Mouse (Mus musculus) lung, embryonic 15.5 days (tissue): Measurements from ENCODE around the gene Dpy19l3. TPM values are rescaled to one million over a fixed set of nuclear protein-coding genes. Genes with fewer than 3 reads are reported as not detected.

Source experiments
- ATAC-seq: fragments of 200-750 bp; cut with Nextera tagmentation; 2 replicates; pipeline ENCODE4 v1.8.0; 2017; ENCODE audit warnings: moderate number of reproducible peaks, borderline replicate concordance; ENCODE audit not compliant: low FRiP score, low TSS enrichment; ENCODE audit errors: extremely low read depth
- H3K27ac ChIP-seq: fragments of 300-500 bp; sonication (generic); 2 replicates; pipeline ENCODE4 v1.5.1; 2015; ENCODE audit warnings: moderate library complexity, mild to moderate bottlenecking, inconsistent platforms
- H3K27me3 ChIP-seq: fragments of 300-500 bp; sonication (generic); 2 replicates; pipeline ENCODE4 v1.6.1; 2015; ENCODE audit warnings: inconsistent platforms
- H3K36me3 ChIP-seq: fragments of 300-500 bp; sonication (generic); 2 replicates; pipeline ENCODE4 v1.6.1; 2015; ENCODE audit warnings: inconsistent platforms
- H3K4me1 ChIP-seq: fragments of 300-500 bp; sonication (generic); 2 replicates; pipeline ENCODE4 v1.6.1; 2015; ENCODE audit warnings: inconsistent platforms
- H3K4me2 ChIP-seq: fragments of 300-500 bp; sonication (generic); 2 replicates; pipeline ENCODE4 v1.6.1; 2015; ENCODE audit warnings: inconsistent platforms, mild to moderate bottlenecking, moderate library complexity
- H3K4me3 ChIP-seq: fragments of 300-500 bp; sonication (generic); 2 replicates; pipeline ENCODE4 v1.5.1; 2015; ENCODE audit warnings: mild to moderate bottlenecking, inconsistent platforms
- H3K9ac ChIP-seq: fragments of 300-500 bp; sonication (generic); 2 replicates; pipeline ENCODE4 v1.6.1; 2015; ENCODE audit warnings: inconsistent platforms
- H3K9me3 ChIP-seq: fragments of 300-500 bp; sonication (generic); 2 replicates; pipeline ENCODE4 v1.6.1; 2016; ENCODE audit warnings: inconsistent platforms
- WGBS: fragments of 180-500 bp; shearing (Covaris S2); methylation state at CpG from one replicate; pipeline ENCODE4 v1.1.7; 2015; 5-methylcytosine and 5-hydroxymethylcytosine counted together
- polyA plus RNA-seq: library from polyadenylated mRNA; unstranded; fragments of >200 nt; fragmentation: Nextera tagmentation; extraction: Ambion mirVana; gene quantifications from 2 replicates; pipeline ENCODE4 v1.2.1, GENCODE M21; 2015

Dpy19l3 gene
- polyA plus RNA-seq: 33.1 and 34.6 TPM in 2 replicates

- Histone ChIP-seq H3K4me3 (peak within 1 kb of the TSS; percentile 85), H3K4me2 (peak within 1 kb of the TSS; percentile 87), H3K4me1 (peaks cover 11% of the 10 kb centered on the region), H3K9me3 (no peaks in the 10 kb centered on the region), H3K27me3 (no peaks in the 10 kb centered on the region), H3K27ac (peak within 1 kb of the TSS; percentile 26; the same call in 1 of the 2 replicates), H3K36me3 (peaks cover 6% of the 10 kb centered on the region), H3K9ac (peak within 1 kb of the TSS; percentile 63)
- WGBS: under 1% methylated on average over 70 of the region's 70 CpGs
- peak; percentile 98 for ATAC-seq
These were observed at the start of gene Dpy19l3 for GRCm38 (mm10) chr7:35754033-35754885. Dpy19l3 (minus strand) TSS chr7:35754454.

GRCm38 (mm10) chr7:35802906-35803595 lies 48.8 kb upstream of the Dpy19l3 start, which contains the start of gene Zfp507:
Zfp507 (minus strand) TSS chr7:35803003.
- ATAC-seq: peak; percentile 95
- no peaks in the 10 kb centered on the region for H3K9me3 ChIP-seq
- peaks cover 20% of the 10 kb centered on the region for H3K36me3 ChIP-seq
- WGBS: 17% methylated on average over 25 of the region's 26 CpGs
- peak within 1 kb of the TSS; percentile 60 for H3K4me2 ChIP-seq
- H3K27me3 ChIP-seq: no peaks in the 10 kb centered on the region
- peak within 1 kb of the TSS; percentile 94 for H3K9ac ChIP-seq
- H3K27ac ChIP-seq: peak within 1 kb of the TSS; percentile 82
- peaks cover 7% of the 10 kb centered on the region; the same call in 1 of the 2 replicates for H3K4me1 ChIP-seq
- H3K4me3 ChIP-seq: peak within 1 kb of the TSS; percentile 74

- no peaks in the 10 kb centered on the region for H3K27me3 ChIP-seq
- WGBS: under 1% methylated on average over 49 of the region's 49 CpGs
- H3K36me3 ChIP-seq: peaks cover 27% of the 10 kb centered on the region
- H3K4me3 ChIP-seq: peak overlapping the region; percentile 74
- H3K27ac ChIP-seq: peak overlapping the region; percentile 82
- ATAC-seq: peak; percentile 84
- peak overlapping the region; percentile 94 for H3K9ac ChIP-seq
- peak overlapping the region; percentile 60 for H3K4me2 ChIP-seq
- H3K9me3 ChIP-seq: no peaks in the 10 kb centered on the region
- H3K4me1 ChIP-seq: peaks cover 7% of the 10 kb centered on the region; the same call in 1 of the 2 replicates
These were observed 48.1 kb upstream of the Dpy19l3 start for GRCm38 (mm10) chr7:35802201-35802905.

- Histone ChIP-seq H3K4me2 (no peak overlapping the region), H3K27me3 (no peaks in the 10 kb centered on the region), H3K4me1 (peaks cover 12% of the 10 kb centered on the region; the same call in 1 of the 2 replicates), H3K36me3 (peaks cover 74% of the 10 kb centered on the region), H3K9me3 (no peaks in the 10 kb centered on the region), H3K27ac (no peak overlapping the region), H3K4me3 (no peak overlapping the region), H3K9ac (no peak overlapping the region)
- ATAC-seq: no peak
- WGBS: 46% methylated on average over 7 of the region's 7 CpGs
These were observed 41.9 kb upstream of the Dpy19l3 start for GRCm38 (mm10) chr7:35796123-35796522.

- H3K4me2 ChIP-seq: no peak overlapping the region
- H3K4me1 ChIP-seq: peaks cover 9% of the 10 kb centered on the region; the same call in 1 of the 2 replicates
- no peaks in the 10 kb centered on the region for H3K27me3 ChIP-seq
- no peak overlapping the region for H3K9ac ChIP-seq
- no peak overlapping the region for H3K27ac ChIP-seq
- H3K4me3 ChIP-seq: no peak overlapping the region
- H3K36me3 ChIP-seq: peaks cover 79% of the 10 kb centered on the region
- no peak for ATAC-seq
- no peaks in the 10 kb centered on the region for H3K9me3 ChIP-seq
- WGBS: 58% methylated on average over 12 of the region's 12 CpGs
These were observed 40.0 kb upstream of the Dpy19l3 start for GRCm38 (mm10) chr7:35794145-35794664.

GRCm38 (mm10) chr7:35792150-35792848 lies 38.0 kb upstream of the Dpy19l3 start:
- WGBS: 78% methylated on average over 12 of the region's 12 CpGs
- Histone ChIP-seq H3K27me3 (no peaks in the 10 kb centered on the region), H3K27ac (no peak overlapping the region), H3K4me1 (peaks cover 8% of the 10 kb centered on the region; the same call in 1 of the 2 replicates), H3K36me3 (peaks cover 76% of the 10 kb centered on the region), H3K9ac (no peak overlapping the region), H3K4me2 (no peak overlapping the region), H3K9me3 (no peaks in the 10 kb centered on the region), H3K4me3 (no peak overlapping the region)
- ATAC-seq: no peak

GRCm38 (mm10) chr7:35790926-35791325 lies 36.7 kb upstream of the Dpy19l3 start:
- H3K27ac ChIP-seq: no peak overlapping the region

GRCm38 (mm10) chr7:35790201-35790600 lies 35.9 kb upstream of the Dpy19l3 start:
- H3K27me3 ChIP-seq: no peaks in the 10 kb centered on the region
- H3K27ac ChIP-seq: no peak overlapping the region
- ATAC-seq: no peak
- H3K4me2 ChIP-seq: no peak overlapping the region
- no peak overlapping the region for H3K9ac ChIP-seq
- no peak overlapping the region for H3K4me3 ChIP-seq
- H3K4me1 ChIP-seq: 0 out of 2 replicates have a peak, but pooled peaks cover 3% of the 10 kb centered on the region
- 83% methylated on average over 8 of the region's 8 CpGs for WGBS
- H3K36me3 ChIP-seq: peaks cover 79% of the 10 kb centered on the region
- no peaks in the 10 kb centered on the region for H3K9me3 ChIP-seq

More at GRCm38 (mm10) chr7:35790926-35791325, 36.7 kb upstream of the Dpy19l3 start:
- Histone ChIP-seq H3K9ac (no peak overlapping the region), H3K4me3 (no peak overlapping the region), H3K27me3 (no peaks in the 10 kb centered on the region), H3K4me2 (no peak overlapping the region), H3K9me3 (no peaks in the 10 kb centered on the region), H3K4me1 (no peaks in the 10 kb centered on the region), H3K36me3 (peaks cover 83% of the 10 kb centered on the region)
- ATAC-seq: no peak
- 76% methylated on average over 8 of the region's 8 CpGs for WGBS

- Histone ChIP-seq H3K27ac (peak overlapping the region; percentile 37; the same call in 1 of the 2 replicates), H3K9ac (no peak overlapping the region), H3K27me3 (no peaks in the 10 kb centered on the region), H3K4me2 (no peak overlapping the region), H3K9me3 (no peaks in the 10 kb centered on the region), H3K36me3 (peaks cover 60% of the 10 kb centered on the region), H3K4me1 (0 out of 2 replicates have a peak, but pooled peaks cover 4% of the 10 kb centered on the region), H3K4me3 (no peak overlapping the region)
- peak; percentile 52; the same call in 1 of the 2 replicates for ATAC-seq
- 32% methylated on average over 4 of the region's 4 CpGs for WGBS
These were observed 31.3 kb upstream of the Dpy19l3 start for GRCm38 (mm10) chr7:35785579-35785978.

GRCm38 (mm10) chr7:35782252-35782651 lies 28.0 kb upstream of the Dpy19l3 start:
- ATAC-seq: no peak
- Histone ChIP-seq H3K9me3 (no peaks in the 10 kb centered on the region), H3K36me3 (peaks cover 60% of the 10 kb centered on the region), H3K4me1 (0 out of 2 replicates have a peak, but pooled peaks cover 4% of the 10 kb centered on the region), H3K4me2 (no peak overlapping the region), H3K27me3 (no peaks in the 10 kb centered on the region), H3K9ac (no peak overlapping the region), H3K27ac (no peak overlapping the region), H3K4me3 (no peak overlapping the region)
